Mouse (Mus musculus) c-Kit-positive CD71-negative TER-119-negative erythroid progenitor cells, embryonic 14.5 days (primary cell): ENCODE measurements around the gene Lcmt1.

ENCODE experiments used
- DNase-seq: peaks from one replicate; pipeline ENCODE4 v3.0.0-alpha.2; 2013; ENCODE audit warnings: low read depth

Gene Lcmt1

GRCm38 (mm10) chr7:123399286-123399685 is 29.7 kb downstream of the Lcmt1 start:
- DNase-seq, result no peak

- no peak for DNase-seq
Measured at GRCm38 (mm10) chr7:123401121-123401520, 31.5 kb downstream of the Lcmt1 start.

GRCm38 (mm10) chr7:123404198-123404597 is 34.6 kb downstream of the Lcmt1 start:
- no peak for DNase-seq

- DNase-seq, result no peak
Measured at GRCm38 (mm10) chr7:123405619-123406018, 36.0 kb downstream of the Lcmt1 start.

- no peak for DNase-seq
Measured at GRCm38 (mm10) chr7:123406988-123407387, 37.4 kb downstream of the Lcmt1 start.

GRCm38 (mm10) chr7:123410502-123410901 is 40.9 kb downstream of the Lcmt1 start:
- no peak for DNase-seq

GRCm38 (mm10) chr7:123411109-123411508 is 41.5 kb downstream of the Lcmt1 start:
- DNase-seq, result no peak

GRCm38 (mm10) chr7:123412143-123412542 is 42.6 kb downstream of the Lcmt1 start:
- no peak for DNase-seq

GRCm38 (mm10) chr7:123416803-123417202 is 47.2 kb downstream of the Lcmt1 start:
- no peak for DNase-seq

GRCm38 (mm10) chr7:123417661-123418060 is 48.1 kb downstream of the Lcmt1 start:
- no peak for DNase-seq

GRCm38 (mm10) chr7:123419984-123420383 is 50.4 kb downstream of the Lcmt1 start:
- no peak for DNase-seq

GRCm38 (mm10) chr7:123421958-123422357 is 52.4 kb downstream of the Lcmt1 start:
- DNase-seq, result no peak

GRCm38 (mm10) chr7:123424281-123424680 is 54.7 kb downstream of the Lcmt1 start:
- no peak for DNase-seq

- no peak for DNase-seq
Measured at GRCm38 (mm10) chr7:123425134-123425757, 55.7 kb downstream of the Lcmt1 start.

- no peak for DNase-seq
Measured at GRCm38 (mm10) chr7:123429624-123430410, 60.2 kb downstream of the Lcmt1 start.

GRCm38 (mm10) chr7:123430411-123430705 is 60.8 kb downstream of the Lcmt1 start:
- DNase-seq, result no peak

GRCm38 (mm10) chr7:123431206-123431605 is 61.6 kb downstream of the Lcmt1 start:
- no peak for DNase-seq

GRCm38 (mm10) chr7:123442079-123442478 is 72.5 kb downstream of the Lcmt1 start:
- no peak for DNase-seq

GRCm38 (mm10) chr7:123448794-123449193 is 79.2 kb downstream of the Lcmt1 start:
- no peak for DNase-seq

- no peak for DNase-seq
Measured at GRCm38 (mm10) chr7:123449676-123450075, 80.1 kb downstream of the Lcmt1 start.

- no peak for DNase-seq
Measured at GRCm38 (mm10) chr7:123450515-123450914, 80.9 kb downstream of the Lcmt1 start.

GRCm38 (mm10) chr7:123452551-123452950 is 83.0 kb downstream of the Lcmt1 start:
- no peak for DNase-seq

GRCm38 (mm10) chr7:123453066-123453465 is 83.5 kb downstream of the Lcmt1 start:
- DNase-seq, result no peak

- DNase-seq, result no peak
Measured at GRCm38 (mm10) chr7:123455088-123455487, 85.5 kb downstream of the Lcmt1 start.
